Mouse (Mus musculus) mature B cell (primary cell): Measurements from ENCODE around the gene Ap1s2.

Source experiments
- in situ Hi-C: fragments of 300-500 bp; cut with MboI; formaldehyde crosslinking; loops from 2 replicates; pipeline ENCODE4 v1.14.3; 2019

Ap1s2 gene

DNA sequence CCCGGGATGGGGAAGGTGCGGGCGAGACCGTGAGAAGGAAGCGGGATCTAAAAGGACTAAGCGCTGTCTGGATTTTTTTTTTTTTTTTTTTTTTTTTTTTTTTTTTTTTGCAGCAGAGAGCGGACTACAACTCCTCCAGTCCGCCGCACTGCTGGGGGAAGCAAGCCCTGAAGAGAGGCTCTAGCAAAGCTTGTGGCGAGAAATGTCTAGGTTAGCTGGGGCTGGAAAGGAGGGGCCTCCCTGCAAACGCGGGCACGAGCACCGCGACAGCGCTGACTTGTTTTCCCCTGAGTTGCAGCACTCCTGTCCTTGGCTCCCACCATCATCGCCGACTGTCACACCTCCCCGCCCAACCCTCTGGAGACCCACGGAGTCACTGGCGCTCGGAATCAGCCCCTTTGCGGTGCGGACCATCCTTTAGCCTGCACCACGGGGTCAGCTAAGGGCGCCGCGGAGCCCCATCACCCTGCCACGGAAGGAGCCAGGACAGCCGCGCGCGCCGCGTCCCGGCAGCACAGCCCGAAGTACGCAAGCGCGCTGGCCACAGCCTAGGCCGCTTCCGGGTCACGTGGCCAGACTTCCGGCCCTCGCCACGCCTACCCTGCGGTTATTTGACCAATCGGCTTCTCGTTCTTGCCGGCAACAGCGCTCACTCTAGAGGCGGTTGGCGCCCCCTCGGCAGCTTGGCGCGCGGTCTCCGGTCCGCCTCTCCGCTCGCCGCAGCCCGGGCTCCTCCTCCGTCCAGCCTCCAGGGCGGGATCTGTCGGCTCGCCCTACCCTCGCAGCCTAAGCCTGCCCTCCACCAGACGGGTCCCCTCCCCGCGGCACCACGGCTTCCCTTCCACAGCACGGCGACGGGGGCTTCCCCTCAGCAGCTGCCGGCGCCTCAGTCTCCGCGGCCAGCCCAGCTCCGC, at the start of gene Ap1s2:
Gene Ap1s2 (plus strand): TSS at position 681 of the 914 bp plus-strand sequence.
- in situ Hi-C loops = no loop called here

DNA sequence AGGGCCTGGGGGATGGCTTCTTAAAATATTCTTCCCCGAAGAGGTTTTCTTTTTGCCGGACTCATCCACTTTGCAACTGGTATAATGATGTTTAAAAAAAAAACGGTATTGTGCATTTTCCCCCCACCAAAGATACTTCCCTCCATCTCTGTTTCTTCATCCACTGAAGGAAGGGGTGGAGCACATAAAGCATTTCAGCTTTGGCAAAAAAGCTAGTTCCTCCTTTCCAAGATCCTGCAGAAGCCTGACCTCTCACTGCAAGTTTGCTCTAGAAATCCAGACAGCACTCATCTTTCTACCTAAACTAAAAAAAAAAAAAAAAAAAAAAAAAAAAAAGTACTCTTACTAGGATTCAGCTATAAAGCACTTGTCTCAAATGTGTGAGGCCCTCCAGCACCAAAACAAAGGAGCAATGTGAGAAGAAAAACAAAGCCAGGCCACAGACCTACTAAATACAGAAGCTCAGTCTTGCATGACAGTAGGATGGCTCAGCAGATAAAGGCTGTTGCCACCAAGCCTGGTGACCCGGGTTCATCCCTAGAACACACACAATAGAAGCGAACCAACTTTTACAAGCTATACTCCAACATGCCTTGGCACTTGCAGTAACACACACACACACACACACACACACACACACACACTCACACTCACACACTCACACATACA, 41.0 kb upstream of the Ap1s2 start:
- in situ Hi-C loops = no loop called here

DNA sequence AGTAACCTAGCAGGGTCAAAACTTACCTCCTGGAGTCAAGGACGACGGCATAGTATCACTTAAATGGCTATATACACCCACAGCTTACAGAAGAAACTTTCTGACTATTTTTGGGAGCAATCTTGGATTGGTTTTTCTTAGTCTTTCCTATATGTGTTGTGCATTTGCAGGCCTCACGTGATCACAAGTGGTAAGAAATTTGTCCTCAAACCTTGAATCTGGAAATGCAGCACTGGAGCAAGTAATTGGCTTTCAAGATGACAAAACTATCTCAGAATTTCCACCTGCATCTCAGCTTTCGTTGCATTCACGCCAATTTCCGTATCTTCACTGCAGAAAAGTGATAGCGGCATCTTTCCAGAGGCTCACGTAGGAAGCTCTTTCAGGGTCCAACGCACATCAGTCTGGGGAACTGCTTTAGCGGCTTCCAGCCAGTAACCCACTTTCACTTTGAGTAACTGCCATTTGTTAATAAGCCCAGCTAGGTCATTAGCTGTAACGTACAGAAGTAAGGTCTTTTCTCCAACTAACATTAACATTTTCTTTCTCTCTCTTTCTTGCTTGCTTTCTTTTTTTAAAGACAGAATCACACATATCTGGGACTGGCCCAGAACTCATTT, 40.0 kb upstream of the Ap1s2 start:
- in situ Hi-C loops = no loop called here

DNA sequence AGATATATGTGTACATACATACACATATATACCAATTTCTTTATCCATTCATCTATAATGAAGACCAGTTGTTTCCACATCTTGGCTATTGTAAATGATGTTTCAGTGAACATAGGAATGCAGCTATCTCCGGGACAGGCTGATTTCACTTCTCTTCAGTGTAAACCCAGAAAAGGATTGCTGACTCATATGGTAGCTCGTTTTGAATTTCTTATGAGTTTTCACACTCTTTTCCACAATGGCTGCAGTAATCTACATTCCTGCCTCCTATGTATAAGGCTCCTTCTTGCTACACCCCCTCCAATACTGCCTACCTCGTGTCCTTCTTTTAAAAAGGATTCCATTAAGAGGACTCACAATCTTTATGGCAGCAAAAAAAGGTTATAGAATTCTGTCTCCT, 32.9 kb upstream of the Ap1s2 start:
- in situ Hi-C loops = no loop called here

DNA sequence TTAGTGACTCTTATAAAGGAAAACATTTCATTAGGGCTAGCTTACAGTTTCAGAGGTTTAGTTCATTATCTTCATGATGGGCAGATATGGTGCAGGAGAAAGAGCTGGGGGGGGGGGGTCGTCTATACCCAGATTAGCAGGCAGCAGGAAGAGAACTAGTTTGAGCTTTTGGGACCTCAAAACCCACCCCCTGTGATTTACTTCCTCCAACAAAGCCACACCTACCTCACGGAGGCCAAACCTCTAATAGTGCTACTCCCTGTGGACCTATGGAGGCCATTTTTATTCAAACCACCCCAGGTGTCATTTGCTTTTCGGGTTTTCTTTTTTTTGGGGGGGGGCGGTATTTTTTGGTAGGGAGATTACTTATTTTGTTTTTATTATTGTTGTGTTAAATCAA, 32.2 kb upstream of the Ap1s2 start:
- in situ Hi-C loops = no loop called here

DNA sequence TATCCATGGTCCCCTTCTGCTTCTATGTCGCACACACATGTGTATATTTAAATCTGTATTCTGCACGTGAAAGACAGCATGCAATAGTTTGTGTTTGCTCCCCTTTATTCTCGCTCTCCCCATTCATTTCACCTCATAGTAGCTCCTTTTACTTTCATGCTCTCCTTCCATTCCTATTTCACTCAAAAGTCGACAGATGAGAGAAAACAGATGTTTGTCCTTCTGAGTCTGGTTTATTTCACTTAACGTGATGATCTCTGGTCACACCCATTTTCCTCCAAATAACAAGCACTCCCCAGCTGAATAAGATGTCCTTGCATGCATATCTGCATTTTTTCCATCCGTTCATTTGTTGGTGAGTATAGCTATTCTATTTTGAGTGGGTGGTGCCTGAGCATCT, 29.8 kb upstream of the Ap1s2 start:
- in situ Hi-C loops = no loop called here

DNA sequence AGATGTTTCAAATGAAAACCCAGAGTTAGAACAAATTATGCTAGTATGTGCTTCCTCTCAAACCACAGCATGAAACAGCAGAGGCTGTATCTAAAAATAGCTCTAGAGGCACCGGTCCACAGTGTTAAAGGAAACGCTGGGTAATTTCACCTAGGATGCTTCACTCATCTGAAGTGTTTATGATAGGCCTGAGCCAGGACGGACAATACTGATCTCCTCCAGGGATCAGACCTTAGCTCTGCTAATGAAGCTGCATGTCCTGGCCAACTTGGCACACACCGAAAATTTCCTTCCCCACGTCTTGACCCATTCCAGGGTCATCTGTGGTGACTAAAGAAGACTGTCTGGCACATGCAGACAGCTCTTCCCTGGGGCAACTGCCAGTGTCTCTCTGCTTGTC, 29.4 kb upstream of the Ap1s2 start:
- in situ Hi-C loops = no loop called here

DNA sequence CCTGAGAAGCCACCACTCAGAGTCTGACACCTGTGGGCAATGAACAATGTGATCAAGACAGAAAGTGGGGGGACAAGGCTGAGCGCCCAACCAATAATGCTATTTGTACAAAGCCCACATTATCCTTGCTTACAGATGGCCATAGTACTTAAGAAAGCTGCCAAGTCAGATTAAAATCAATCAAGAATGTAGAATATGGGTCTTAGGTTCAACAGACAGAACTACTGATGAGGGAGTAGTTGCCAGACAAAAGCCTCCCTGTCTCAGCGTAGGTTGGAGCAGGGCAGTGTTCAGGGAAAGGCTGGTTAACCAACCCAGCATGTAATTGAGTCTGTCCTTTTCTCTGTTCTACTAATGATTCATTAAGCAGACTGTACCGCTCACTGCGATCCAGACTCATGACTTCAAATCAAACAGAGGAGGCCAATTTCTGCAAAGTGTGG, 23.3 kb upstream of the Ap1s2 start:
- in situ Hi-C loops = no loop called here

DNA sequence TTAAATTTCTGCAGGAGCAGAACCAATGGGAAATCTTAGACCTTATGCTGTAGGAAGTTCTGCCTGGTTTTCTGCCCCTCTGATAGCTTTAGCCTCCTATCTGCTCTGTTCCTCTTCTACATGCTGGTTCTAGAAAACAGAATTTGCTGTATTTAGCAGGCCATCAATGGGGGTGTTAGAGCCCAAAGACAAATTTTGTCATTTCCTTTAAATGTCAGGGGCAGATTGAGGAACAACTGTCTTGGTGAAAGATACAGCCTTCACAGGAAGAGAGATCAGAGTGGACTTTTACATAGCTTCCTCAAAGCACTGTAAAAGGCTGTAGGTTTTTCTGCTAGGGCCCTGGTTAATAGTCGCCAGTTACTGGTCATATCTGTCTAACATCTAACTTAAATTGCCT, 11.5 kb upstream of the Ap1s2 start:
- in situ Hi-C loops = no loop called here

DNA sequence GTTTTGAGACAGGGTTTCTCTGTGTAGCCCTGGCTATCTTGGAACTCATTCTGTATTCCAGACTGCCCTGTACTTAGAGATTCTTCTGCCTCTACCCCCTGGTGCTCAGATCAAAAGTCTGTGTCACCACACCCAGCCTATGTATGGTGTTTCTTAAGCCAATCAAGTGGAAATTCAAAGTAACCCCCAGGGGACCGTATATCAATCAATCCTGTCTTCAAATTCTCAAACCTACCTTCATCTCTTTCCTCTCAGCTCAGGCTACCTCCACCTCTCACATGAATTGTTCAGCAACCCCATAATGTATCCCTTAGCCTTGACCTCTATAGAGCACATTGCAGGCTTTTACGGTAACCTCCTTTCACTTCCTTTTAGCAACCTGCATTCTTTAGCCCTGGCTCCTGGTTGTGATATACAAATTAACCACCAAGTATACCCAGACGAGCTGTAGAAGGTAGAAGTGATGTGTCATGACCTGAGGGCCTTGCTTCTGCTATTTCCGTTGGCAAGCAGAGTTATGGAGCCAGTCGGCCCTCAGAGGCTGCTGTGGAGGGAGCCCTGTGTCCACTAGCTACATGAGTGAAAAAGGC, 9.3 kb upstream of the Ap1s2 start:
- in situ Hi-C loops = no loop called here

DNA sequence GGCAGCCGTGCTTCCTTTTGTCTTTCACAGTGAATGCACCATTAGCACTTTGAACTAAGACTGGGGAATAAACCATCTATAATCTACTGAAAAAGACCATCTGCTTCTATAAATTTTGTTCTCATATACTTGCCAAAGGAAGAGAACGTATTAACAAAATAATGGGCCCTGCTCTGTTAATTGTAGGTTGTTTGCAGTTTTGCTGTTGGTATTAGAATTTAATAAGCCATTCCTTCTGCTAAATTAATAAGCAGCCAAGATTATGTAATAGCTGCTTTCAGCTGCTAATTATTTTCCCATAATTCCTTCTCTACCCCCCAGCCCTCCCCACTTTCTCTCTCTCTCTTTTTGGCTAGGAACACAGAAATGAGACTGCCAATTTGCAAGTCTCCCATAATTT, 2.0 kb upstream of the Ap1s2 start:
- in situ Hi-C loops = no loop called here

DNA sequence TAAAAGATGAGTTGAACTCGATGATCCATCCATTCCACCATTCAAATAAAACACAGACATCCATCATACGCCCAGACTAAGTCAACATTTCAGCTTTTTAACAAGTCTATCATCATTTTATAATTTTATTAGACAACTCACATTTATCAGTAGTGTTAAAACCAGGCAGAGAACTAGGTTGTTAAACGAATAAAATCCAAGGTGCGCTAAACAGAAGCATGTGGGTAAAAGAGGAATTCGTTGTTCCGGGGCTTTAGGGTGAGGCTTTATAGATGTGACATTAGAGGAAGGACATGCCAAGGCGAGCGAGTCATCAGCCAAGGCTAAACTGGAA, 847 bp upstream of the Ap1s2 start:
- in situ Hi-C loops = no loop called here

DNA sequence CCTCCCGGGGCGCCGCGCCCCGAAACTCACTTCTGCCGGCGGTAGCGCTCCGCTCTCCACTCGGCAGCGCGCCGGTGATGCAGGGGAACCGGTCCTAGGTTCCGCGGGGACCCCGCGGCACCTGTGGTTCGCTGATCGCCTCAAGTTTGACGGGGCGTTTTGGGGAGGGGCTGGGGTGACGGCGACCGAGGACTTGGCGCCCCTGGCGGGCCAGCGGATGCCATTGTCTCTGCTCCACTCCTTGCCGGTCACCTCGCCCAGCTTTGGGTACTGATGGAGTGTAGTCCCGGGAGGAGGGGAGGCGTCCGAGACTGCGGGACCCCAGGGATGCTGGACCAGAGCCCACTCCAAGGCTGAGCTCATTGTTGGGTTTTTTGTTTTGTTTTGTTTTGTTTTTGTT, 564 bp downstream of the Ap1s2 start:
- in situ Hi-C loops = no loop called here

DNA sequence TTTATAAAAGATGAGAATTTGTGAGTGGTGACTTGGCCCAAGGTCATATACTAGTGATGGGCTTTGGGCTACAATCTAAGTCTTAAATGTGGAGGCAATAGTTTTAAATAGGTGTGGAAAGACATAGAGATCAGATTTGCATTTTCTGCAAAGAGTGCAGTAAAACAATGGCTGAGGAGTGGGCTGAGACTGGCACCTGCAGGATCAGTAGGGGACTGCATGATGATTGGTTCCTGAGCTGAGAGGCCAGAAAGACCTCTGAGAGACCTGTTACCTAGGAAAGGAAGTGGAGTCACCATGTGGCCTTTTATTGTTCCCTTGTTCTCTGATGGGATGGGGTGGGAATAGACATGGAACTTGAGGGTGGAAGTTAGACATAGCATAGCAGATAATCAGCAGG, 4.0 kb downstream of the Ap1s2 start:
- in situ Hi-C loops = no loop called here

DNA sequence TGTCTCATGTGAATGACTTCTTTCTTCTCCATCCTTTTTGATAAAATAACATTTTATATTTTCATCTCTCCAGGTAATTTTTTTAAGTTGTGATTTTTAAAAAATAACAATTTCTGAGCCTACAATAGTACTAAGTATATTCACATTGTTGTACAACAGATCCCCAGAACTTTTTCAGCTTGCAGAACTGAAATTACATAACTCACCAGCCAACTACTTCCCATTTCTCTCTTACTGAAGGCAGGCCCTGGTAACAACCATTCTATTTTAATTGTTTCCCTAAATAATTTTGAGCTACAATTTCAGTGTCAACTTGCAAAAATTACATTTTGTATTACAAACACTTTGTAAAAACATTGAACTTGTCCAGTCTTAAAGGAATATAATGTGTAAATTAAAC, 20.7 kb downstream of the Ap1s2 start:
- in situ Hi-C loops = no loop called here

DNA sequence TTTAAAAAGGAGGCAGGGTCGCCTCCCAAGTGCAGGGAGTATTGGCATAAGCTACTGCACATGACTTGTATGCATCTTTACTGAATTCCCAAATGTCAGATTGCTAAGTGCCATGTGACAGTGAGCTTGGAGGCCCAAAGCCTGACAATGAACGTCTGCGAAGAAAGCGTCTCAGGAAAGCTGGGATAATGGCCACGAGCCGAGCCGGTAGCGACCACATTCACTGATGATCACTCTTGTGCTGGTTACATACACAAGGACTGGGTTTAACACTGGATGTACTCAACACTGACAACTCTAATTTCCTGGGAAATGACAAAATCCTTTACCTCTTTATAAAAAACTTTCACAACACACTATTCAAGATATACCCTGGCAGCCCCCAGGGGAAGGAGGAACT, 25.9 kb downstream of the Ap1s2 start:
- in situ Hi-C loops = no loop called here

DNA sequence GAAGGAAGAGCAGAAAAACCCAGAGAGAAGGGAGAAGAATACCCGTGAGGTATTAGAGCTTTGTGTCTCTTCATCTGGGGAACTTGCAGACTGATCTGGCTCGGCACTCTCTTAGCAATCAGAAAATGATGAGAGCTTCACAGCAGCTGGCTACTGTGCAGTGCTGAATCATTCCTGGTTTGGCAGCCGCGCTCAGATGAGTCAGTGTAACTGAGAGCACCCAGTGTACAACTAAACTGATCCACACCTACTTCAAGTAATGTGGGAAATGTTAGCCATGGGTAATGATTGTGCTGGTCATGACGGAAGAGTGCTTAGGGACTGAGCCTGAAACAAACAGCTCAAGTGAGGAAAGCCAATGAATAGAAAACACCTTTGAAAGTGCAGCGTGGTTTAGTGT, 29.8 kb downstream of the Ap1s2 start:
- in situ Hi-C loops = no loop called here

DNA sequence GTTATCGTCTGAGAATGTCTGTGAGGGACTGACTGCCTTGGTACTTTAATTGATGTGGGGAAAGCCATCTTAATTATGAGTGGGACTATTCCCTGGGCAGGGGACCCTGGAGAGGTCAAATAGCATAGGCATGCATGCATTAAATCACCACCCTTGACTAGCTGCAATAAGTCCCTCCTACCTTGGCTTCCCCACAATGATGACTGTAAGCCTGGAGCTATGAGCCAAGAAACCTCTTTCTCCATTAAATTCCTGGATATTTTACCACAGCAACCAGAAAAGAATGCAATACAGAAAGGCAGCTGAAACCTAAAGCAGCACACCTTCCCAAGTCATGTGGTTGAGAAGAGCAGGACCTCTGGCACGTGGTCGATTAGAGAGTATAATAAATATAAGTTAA, 35.6 kb downstream of the Ap1s2 start:
- in situ Hi-C loops = no loop called here

DNA sequence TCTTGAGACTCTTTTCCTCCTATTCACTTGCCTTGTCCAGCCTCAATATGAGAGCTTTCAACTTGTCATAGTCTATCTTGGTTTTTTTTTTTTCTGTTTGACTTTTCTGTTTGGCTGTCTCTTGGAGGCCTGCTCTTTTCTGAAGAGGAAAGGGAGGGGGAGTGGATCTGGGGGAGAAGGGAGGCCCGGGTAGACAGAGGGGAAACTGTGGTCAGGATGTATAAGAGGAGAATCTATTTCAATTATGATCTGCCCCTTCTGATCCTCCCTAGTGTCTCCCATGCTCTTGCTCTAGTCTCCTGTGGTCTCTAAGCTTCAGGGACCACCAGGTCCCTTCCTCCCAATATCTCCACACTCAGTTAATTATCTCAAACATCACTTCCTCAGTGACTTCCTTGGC, 42.8 kb downstream of the Ap1s2 start:
- in situ Hi-C loops = no loop called here

DNA sequence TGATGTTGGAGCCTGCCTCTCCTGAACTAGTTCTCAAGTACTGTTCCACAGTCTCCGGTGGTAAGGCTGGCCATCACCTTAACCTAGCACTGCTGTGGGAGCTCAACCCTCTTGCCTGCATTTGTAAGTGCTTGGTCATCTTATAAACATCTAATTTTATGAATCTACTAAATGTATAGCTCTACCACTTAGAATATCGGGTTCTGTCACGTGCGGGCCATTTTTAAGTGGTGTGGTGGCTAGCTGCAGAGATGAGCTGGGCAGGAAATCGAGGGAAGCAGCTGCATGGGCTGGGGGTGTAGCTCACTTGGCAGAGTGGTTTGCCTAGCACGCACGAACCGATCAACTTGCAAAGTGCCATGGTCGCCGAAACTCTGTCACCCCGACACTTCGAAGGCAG, 48.6 kb downstream of the Ap1s2 start:
- in situ Hi-C loops = no loop called here

DNA sequence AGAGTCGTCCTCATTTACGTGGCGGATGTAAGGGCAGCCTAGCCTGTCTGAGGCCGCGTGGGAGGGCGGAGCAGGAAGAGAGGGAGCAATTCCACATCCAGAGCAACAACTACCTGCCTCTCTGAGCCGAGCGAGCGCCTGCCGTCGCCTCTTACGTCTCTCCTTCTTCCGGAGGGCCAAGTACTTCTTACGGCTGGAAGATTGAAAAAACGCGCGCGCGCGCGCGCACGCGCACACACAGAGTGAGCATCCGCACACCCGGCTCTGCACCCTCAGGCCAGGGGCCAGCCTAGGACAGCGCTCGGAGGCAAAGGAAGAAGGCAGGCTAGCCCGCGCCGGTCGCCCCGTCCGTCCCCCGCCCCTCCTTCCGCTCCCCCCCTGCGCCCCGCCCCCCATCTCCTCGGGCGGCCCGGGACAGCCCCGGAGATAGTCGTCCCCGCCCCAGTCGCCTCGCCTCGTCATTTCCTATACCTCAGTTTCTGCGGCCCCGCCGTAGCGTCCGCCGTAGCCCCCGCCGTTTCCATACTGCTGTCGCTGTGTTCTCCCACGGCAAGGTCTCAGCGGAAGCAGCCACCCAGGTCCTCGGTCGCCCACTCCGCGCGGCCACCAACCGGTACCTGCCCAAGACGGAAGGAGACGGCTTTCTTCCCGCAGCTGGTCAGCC, 49.1 kb downstream of the Ap1s2 start:
- in situ Hi-C loops = no loop called here

DNA sequence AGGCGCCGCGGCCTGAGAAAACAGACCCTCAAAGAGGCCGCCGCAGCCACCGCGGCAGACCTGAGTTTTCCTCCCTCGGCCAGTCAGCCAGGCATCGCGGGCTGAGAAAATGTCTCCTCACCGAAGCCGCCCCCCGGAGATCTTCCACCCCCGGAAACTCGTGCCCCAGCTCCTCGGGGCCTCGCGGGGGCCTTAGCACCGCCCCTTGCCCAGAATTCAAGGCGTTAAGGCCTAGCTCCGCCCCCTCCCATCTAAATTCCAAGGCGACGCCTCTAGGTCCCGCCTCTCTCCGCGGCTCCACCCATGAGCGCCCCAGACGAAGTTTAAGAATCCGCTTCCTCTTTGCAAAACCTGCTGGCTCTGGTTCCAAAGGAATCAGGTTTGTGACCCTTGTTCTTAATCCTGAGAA, 49.7 kb downstream of the Ap1s2 start, which contains the start of gene Zrsr2:
Gene Zrsr2 (minus strand): TSS at position 195 of the 409 bp plus-strand sequence.
- in situ Hi-C loops = no loop called here
